Mouse (Mus musculus) urinary bladder, postnatal 14 days (tissue): ENCODE data around the gene Sun2.

Source experiments
- DNase-seq: peaks from one replicate; pipeline ENCODE4 v3.0.0; 2021; ENCODE audit warnings: low spot score

Sun2 gene

GRCm38 (mm10) chr15:79755977-79756625, 13.8 kb upstream of the Sun2 start:
- DNase-seq, result no peak

- no peak for DNase-seq
Measured at GRCm38 (mm10) chr15:79755176-79755575, 12.8 kb upstream of the Sun2 start.

- DNase-seq, result no peak
Measured at GRCm38 (mm10) chr15:79753873-79754272, 11.5 kb upstream of the Sun2 start.

- no peak for DNase-seq
Measured at GRCm38 (mm10) chr15:79753420-79753752, 11.1 kb upstream of the Sun2 start.

- DNase-seq, result peak; percentile 77
Measured at GRCm38 (mm10) chr15:79752742-79753419, 10.5 kb upstream of the Sun2 start.

- no peak for DNase-seq
Measured at GRCm38 (mm10) chr15:79751772-79752171, 9.4 kb upstream of the Sun2 start.

GRCm38 (mm10) chr15:79750266-79750665, 7.9 kb upstream of the Sun2 start:
- DNase-seq, result no peak

GRCm38 (mm10) chr15:79749162-79749561, 6.8 kb upstream of the Sun2 start:
- DNase-seq, result no peak

- DNase-seq, result no peak
Measured at GRCm38 (mm10) chr15:79747998-79748397, 5.7 kb upstream of the Sun2 start.

GRCm38 (mm10) chr15:79745883-79746282, 3.5 kb upstream of the Sun2 start:
- no peak for DNase-seq

- DNase-seq, result no peak
Measured at GRCm38 (mm10) chr15:79745312-79745711, 3.0 kb upstream of the Sun2 start.

- DNase-seq, result no peak
Measured at GRCm38 (mm10) chr15:79744742-79745141, 2.4 kb upstream of the Sun2 start.

- no peak for DNase-seq
Measured at GRCm38 (mm10) chr15:79744001-79744400, 1.7 kb upstream of the Sun2 start.

- no peak for DNase-seq
Measured at GRCm38 (mm10) chr15:79742706-79743023, 329 bp upstream of the Sun2 start.

GRCm38 (mm10) chr15:79741173-79741858, 1.0 kb downstream of the Sun2 start:
- peak; percentile 66 for DNase-seq

- no peak for DNase-seq
Measured at GRCm38 (mm10) chr15:79740739-79741138, 1.6 kb downstream of the Sun2 start.

GRCm38 (mm10) chr15:79734311-79734710, 8.0 kb downstream of the Sun2 start:
- no peak for DNase-seq

GRCm38 (mm10) chr15:79733640-79734039, 8.7 kb downstream of the Sun2 start:
- DNase-seq, result no peak

- no peak for DNase-seq
Measured at GRCm38 (mm10) chr15:79733192-79733591, 9.1 kb downstream of the Sun2 start.

- no peak for DNase-seq
Measured at GRCm38 (mm10) chr15:79731554-79731953, 10.8 kb downstream of the Sun2 start.

- no peak for DNase-seq
Measured at GRCm38 (mm10) chr15:79728731-79729388, 13.5 kb downstream of the Sun2 start.

- no peak for DNase-seq
Measured at GRCm38 (mm10) chr15:79728311-79728710, 14.0 kb downstream of the Sun2 start.

GRCm38 (mm10) chr15:79727840-79728239, 14.5 kb downstream of the Sun2 start:
- DNase-seq, result no peak
